Mouse (Mus musculus) liver, adult 2 months (tissue): ENCODE measurements around the gene Eif2ak4.

ENCODE experiments used
- CTCF ChIP-seq: fragments of 200-500 bp; IDR thresholded peaks from 2 replicates; pipeline ENCODE4 v1.5.1; 2011; ENCODE audit warnings: low read depth, low read length, control low read depth
- POLR2A ChIP-seq: fragments of 200-500 bp; IDR thresholded peaks from 2 replicates; pipeline ENCODE4 v1.6.1; 2011; ENCODE audit warnings: low read length, control low read depth; ENCODE audit not compliant: insufficient read depth; ENCODE audit errors: extremely low read depth

DNA sequence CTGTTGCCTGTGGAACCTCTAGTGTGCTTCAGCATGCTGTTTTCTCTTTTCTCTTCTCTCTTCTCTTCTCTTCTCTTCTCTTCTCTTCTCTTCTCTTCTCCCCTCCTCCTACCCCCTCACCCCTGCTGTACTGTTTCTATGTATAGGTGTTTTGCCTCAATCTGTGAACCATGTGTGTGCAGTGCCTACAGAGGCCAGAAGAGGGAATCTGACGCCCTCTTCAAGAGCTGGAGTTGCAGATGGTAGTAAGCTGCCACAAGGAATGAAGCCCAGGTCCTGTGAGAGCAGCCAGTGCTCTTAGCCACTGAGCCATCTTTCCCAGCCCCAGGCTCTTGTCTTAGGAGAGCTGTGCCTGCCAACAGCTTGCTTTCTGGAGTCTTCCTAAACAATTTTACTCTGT is 78.2 kb downstream of the Eif2ak4 start:
- TF ChIP-seq CTCF = no peak
- no peak for TF ChIP-seq POLR2A
